Mouse (Mus musculus) embryonic fibroblast, embryonic 13.5 days (primary cell): ENCODE results near the gene Cerkl.

ENCODE experiments used
- CTCF ChIP-seq: IDR thresholded peaks from 2 replicates; pipeline ENCODE4 v1.5.1; 2011; ENCODE audit warnings: mild to moderate bottlenecking, control low read depth, low read length, moderate library complexity, borderline replicate concordance; ENCODE audit not compliant: insufficient read depth
- POLR2A ChIP-seq: IDR thresholded peaks from 2 replicates; pipeline ENCODE4 v1.6.1; 2011; ENCODE audit warnings: low read depth, mild to moderate bottlenecking, control low read depth, low read length, moderate library complexity

DNA sequence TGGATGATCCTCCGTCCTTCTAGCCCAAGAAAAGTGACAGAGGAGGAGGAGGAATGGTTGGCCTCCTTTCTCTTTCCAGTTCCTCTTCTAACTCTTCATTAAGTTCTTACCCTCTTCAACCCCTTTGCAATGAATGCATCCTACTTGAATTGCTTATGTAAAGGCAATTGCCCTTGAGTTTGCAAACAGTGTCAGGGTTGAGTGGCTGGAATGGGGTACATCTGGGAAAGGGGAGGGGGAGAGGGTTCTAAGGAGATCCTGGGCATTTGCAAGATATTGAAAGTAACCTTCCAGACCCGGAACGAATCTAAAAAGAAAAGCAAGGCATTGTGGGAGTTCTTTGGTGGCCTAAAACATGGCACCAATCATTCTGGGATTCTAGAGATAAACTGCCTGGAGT is 1.3 kb upstream of the Cerkl start:
- TF ChIP-seq CTCF (no peak), POLR2A (no peak)
